25 mouse cellular contexts compared by ENCODE assay signal in genomic region chr19:7225096-7225690, GRCm38 (mm10). TPM values are rescaled to one million over a fixed set of nuclear protein-coding genes. Genes with fewer than 3 reads are reported as not detected.
DNase-seq lines count a peak whose midpoint lies in the region; ATAC-seq lines count a peak whose summit lies in the region.
"Had no signal": no experiment of that assay in that cellular context is flagged by ENCODE, and none has a peak within 500 bp of the region (broad histone marks: within the 10 kb centered on the region; RNA-seq: fewer than 3 reads in every experiment).

No protein-coding gene starts in this region.

- H3K27me3 ChIP-seq in limb, embryonic 13.5 days = no peaks in the 10 kb centered on the region
- no peaks in the 10 kb centered on the region for H3K27me3 ChIP-seq in limb, embryonic 10.5 days (ENCODE audit: low read depth, poor library complexity, severe bottlenecking)
- H3K27me3 ChIP-seq: embryonic facial prominence, embryonic 15.5 days; heart, embryonic 15.5 days had no signal

- no peaks in the 10 kb centered on the region for H3K4me1 ChIP-seq in limb, embryonic 13.5 days
- H3K4me1 ChIP-seq in limb, embryonic 10.5 days = no peaks in the 10 kb centered on the region
- H3K4me1 ChIP-seq: embryonic facial prominence, embryonic 15.5 days; forebrain, embryonic 10.5 days; heart, embryonic 15.5 days had no signal

- H3K27ac ChIP-seq in limb, embryonic 13.5 days = no peak overlapping the region
- H3K27ac ChIP-seq in limb, embryonic 10.5 days = no peak overlapping the region
- H3K27ac ChIP-seq: embryonic facial prominence, embryonic 15.5 days; forebrain, embryonic 10.5 days; heart, embryonic 15.5 days; hindbrain, embryonic 14.5 days had no signal

- H3K4me2 ChIP-seq in limb, embryonic 13.5 days (replicated peaks) = no peak overlapping the region
- H3K4me2 ChIP-seq: embryonic facial prominence, embryonic 15.5 days; heart, embryonic 11.5 days; heart, embryonic 15.5 days; hindbrain, embryonic 14.5 days had no signal

- peak overlapping the region; percentile 31; the same call in 1 of the 2 replicates for H3K9ac ChIP-seq in limb, embryonic 13.5 days
- H3K9ac ChIP-seq: embryonic facial prominence, embryonic 15.5 days; heart, embryonic 15.5 days; hindbrain, embryonic 14.5 days had no signal

- 85% methylated on average over 9 of the region's 9 CpGs for WGBS in limb, embryonic 13.5 days
- 87% methylated on average over 9 of the region's 9 CpGs for WGBS in limb, embryonic 10.5 days

- H3K36me3 ChIP-seq in limb, embryonic 13.5 days = peaks cover 49% of the 10 kb centered on the region
- peaks cover 59% of the 10 kb centered on the region for H3K36me3 ChIP-seq in limb, embryonic 10.5 days

- no peaks in the 10 kb centered on the region for H3K9me3 ChIP-seq in limb, embryonic 13.5 days
- no peaks in the 10 kb centered on the region for H3K9me3 ChIP-seq in limb, embryonic 10.5 days (replicated peaks)
- H3K9me3 ChIP-seq: embryonic facial prominence, embryonic 15.5 days; heart, embryonic 15.5 days had no signal

- no peak overlapping the region for H3K4me3 ChIP-seq in limb, embryonic 13.5 days
- H3K4me3 ChIP-seq in limb, embryonic 10.5 days = no peak overlapping the region
- H3K4me3 ChIP-seq: embryonic facial prominence, embryonic 15.5 days; erythroblast, embryonic 14.5 days; forebrain, embryonic 10.5 days; gastrocnemius, adult 2 months; heart, embryonic 15.5 days had no signal

- ATAC-seq in limb, embryonic 13.5 days (ENCODE audit: low FRiP score, low read depth) = no peak
- ATAC-seq: CD4-positive, CD25-positive, alpha-beta regulatory T cell, adult 4 months; forebrain, embryonic 14.5 days had no signal

- DNase-seq in heart, adult 11 months = peak; percentile 90
- no peak for DNase-seq in heart, adult 8-10 months (ENCODE audit: low spot score)
- DNase-seq in limb, embryonic 10.5 days (ENCODE audit: low spot score) = no peak
- DNase-seq in kidney, postnatal 14 days = peak; percentile 53
- no peak for DNase-seq in spleen, postnatal 4 days (ENCODE audit: low spot score in 2 of 2)
- no peak for DNase-seq in embryo, embryonic 11 days
- DNase-seq in embryo, embryonic 10.5 days (ENCODE audit: low spot score) = no peak
- DNase-seq: adrenal gland, postnatal 14 days; B cell, adult 2 months; cerebellum, adult 18-20 months; cerebellum, adult 9-11 months; cerebellum, postnatal 36 days; gastrocnemius, adult 2 months; gastrocnemius, postnatal 36 days; heart, adult 18-20 months; heart, postnatal 14 days had no signal

RNA-seq across cellular contexts. Expression of gene Cox8a, which starts 7.8 kb away (rescaled TPM):
- 100 to 1,000 TPM; 406 to 459 (median 432) TPM for total RNA-seq in heart, adult 8-10 months (2022)
- 734 and 747 TPM in 2 replicates for polyA plus RNA-seq in limb, embryonic 13.5 days (2015; fragmentation: Nextera tagmentation; extraction: Ambion mirVana)
- polyA plus RNA-seq in limb, embryonic 10.5 days (2016; fragmentation: Nextera tagmentation; extraction: Ambion mirVana) = 862 and 928 TPM in 2 replicates

RNA-seq across cellular contexts. Expression of gene Naa40, which starts 15.8 kb away (rescaled TPM):
- 10 to 100 TPM; 11.7 to 21.1 (median 17.1) TPM for total RNA-seq in heart, adult 8-10 months (2022)
- 58.0 and 60.1 TPM in 2 replicates for polyA plus RNA-seq in limb, embryonic 13.5 days (2015; fragmentation: Nextera tagmentation; extraction: Ambion mirVana)
- 92.0 and 92.4 TPM in 2 replicates for polyA plus RNA-seq in limb, embryonic 10.5 days (2016; fragmentation: Nextera tagmentation; extraction: Ambion mirVana)

RNA-seq across cellular contexts. Expression of gene Otub1, which starts 19.1 kb away (rescaled TPM):
- 10 to 100 TPM; 62.2 to 71.6 (median 68.0) TPM for total RNA-seq in heart, adult 8-10 months (2022)
- 226 and 229 TPM in 2 replicates for polyA plus RNA-seq in limb, embryonic 13.5 days (2015; fragmentation: Nextera tagmentation; extraction: Ambion mirVana)
- 252 and 263 TPM in 2 replicates for polyA plus RNA-seq in limb, embryonic 10.5 days (2016; fragmentation: Nextera tagmentation; extraction: Ambion mirVana)

RNA-seq across cellular contexts. Expression of gene Rcor2, which starts 41.9 kb away (rescaled TPM):
- 10 to 100 TPM in 1 of 4 experiments, 1 to 10 TPM in 3; 5.5 to 12.7 (median 7.3) TPM for total RNA-seq in heart, adult 8-10 months (2022)
- 24.9 and 25.0 TPM in 2 replicates for polyA plus RNA-seq in limb, embryonic 13.5 days (2015; fragmentation: Nextera tagmentation; extraction: Ambion mirVana)
- polyA plus RNA-seq in limb, embryonic 10.5 days (2016; fragmentation: Nextera tagmentation; extraction: Ambion mirVana) = 54.9 and 63.1 TPM in 2 replicates

Comparison
In these comparisons a context has a peak if more than half of its experiments do, and no peak if none do; other contexts are left out.
1. DNase-seq: peak in heart, adult 11 months (single experiment) and kidney, postnatal 14 days (single experiment); none in heart, adult 8-10 months (single experiment), limb, embryonic 10.5 days (single experiment), spleen, postnatal 4 days (0 of 2), embryo, embryonic 11 days (single experiment) and embryo, embryonic 10.5 days (single experiment).